Mouse (Mus musculus) ovary, postnatal 14 days (tissue): ENCODE data around the gene Hist1h4d.
"Not testable (repeated sequence)": the region's sequence is repeated elsewhere in the genome, so short reads cannot be mapped to it uniquely, and the experiment has no call there.

Experiments
- DNase-seq: peaks from one replicate; pipeline ENCODE4 v3.0.0; 2022; ENCODE audit warnings: low spot score

The Hist1h4d gene

DNA sequence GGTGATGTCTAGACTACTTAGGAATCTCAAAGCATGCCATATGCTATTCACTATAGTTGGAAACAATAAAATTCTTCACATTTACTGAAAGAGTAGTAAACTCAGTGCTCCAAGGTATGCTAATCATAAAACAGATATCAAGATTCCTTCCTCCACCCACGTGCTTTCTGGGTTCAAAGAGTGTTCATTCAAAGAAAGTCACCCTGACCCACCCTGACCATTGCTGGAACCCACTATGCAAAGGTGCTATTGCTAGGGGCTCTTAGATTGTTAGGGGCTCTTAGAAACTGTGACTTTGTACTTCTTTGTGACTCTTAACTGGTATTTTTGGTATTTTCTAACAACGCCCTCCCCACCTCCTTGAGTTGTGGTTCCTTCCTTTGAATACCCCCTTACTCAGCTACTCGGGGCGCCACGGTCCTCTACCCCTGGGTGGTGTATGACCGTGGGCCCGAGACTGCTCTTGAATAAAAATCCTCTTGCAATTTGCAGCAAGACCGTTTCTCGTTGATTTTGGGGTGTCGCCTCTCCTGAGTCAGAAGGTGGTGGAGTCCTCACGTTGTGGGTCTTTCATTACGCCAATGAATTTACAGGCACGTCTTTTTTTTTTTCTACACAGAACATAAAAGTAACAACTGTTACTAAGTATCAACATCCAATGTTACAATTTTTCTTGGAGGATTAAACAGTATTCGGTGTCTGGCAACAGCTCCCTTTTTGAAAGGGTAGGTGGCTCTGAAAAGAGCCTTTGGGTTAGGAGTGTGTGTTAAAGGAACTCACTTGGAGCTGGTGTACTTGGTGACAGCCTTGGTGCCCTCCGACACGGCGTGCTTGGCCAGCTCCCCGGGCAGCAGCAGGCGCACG is 8.1 kb upstream of the Hist1h4d start:
- DNase-seq = not testable (repeated sequence)

DNA sequence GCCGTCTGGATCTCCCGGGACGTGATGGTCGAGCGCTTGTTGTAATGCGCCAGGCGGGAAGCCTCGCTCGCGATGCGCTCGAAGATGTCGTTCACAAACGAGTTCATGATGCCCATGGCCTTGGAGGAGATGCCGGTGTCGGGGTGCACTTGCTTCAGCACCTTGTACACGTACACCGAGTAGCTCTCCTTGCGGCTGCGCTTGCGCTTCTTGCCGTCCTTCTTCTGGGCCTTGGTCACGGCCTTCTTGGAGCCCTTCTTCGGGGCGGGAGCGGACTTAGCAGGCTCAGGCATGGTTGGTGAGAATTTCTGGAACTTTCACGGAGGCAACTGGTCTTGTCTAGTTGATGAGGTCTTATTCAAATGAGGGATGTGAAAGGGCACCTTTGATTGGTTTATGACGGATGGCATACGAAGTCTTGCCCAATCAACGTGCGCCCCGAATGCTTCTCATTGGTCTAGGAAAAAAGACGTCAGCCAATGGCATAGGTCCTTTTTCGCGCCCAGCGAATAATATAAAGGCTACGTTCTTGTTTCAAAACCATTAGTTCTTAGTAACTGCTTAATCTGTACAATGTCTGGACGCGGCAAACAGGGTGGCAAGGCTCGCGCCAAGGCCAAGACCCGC is 7.4 kb upstream of the Hist1h4d start, which contains the start of the genes Hist1h2bf and Hist1h2ad:
Hist1h2bf (minus strand) TSS at position 299 of the 627 bp plus-strand sequence.
Hist1h2ad (plus strand) TSS at position 484 of the 627 bp plus-strand sequence.
- DNase-seq = peak; percentile 72

DNA sequence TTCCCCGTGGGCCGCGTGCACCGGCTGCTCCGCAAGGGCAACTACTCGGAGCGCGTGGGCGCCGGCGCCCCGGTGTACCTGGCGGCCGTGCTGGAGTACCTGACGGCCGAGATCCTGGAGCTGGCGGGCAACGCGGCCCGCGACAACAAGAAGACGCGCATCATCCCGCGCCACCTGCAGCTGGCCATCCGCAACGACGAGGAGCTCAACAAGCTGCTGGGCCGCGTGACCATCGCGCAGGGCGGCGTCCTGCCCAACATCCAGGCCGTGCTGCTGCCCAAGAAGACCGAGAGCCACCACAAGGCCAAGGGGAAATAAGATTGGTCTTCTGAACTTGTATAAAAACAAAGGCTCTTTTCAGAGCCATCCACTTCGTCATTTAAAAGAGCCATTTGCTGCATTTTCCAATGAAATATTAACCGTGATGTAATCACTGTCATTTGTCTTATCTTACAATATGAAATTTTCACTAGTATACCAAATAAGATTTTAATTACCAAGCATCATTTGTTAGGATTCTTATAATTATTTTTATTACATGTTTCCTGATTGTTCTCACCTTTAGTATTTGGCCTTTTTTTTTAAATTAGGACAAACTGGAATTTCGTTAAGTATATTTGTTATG is 6.7 kb upstream of the Hist1h4d start:
- not testable (repeated sequence) for DNase-seq

DNA sequence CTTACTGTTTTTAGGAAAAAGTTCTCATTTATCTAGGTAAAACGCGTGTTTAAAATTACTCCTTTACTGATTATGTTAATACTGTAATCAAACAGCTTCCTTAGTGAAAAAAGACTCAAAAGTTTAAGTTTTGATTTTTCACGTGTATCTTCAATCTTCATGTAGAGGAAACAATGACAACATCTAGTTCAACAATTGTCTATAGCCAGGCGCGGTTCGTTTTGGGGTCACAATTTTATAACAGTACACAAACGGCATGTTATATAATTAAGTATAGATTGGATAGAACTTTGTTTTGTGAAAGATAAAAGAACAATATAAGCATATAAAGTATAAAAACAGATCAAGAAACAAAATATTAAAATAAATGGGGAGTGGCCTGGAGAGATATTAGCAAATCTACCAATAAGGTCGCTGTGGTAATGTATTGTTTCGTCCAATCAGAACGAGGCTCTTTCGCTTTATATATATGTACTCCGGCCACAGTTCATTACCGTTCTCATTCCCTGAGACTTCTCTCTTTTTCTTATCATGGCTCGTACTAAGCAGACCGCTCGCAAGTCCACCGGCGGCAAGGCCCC is 6.0 kb upstream of the Hist1h4d start, which contains the start of gene Hist1h3d:
Hist1h3d (plus strand) TSS at position 493 of the 581 bp plus-strand sequence.
- DNase-seq = no peak

DNA sequence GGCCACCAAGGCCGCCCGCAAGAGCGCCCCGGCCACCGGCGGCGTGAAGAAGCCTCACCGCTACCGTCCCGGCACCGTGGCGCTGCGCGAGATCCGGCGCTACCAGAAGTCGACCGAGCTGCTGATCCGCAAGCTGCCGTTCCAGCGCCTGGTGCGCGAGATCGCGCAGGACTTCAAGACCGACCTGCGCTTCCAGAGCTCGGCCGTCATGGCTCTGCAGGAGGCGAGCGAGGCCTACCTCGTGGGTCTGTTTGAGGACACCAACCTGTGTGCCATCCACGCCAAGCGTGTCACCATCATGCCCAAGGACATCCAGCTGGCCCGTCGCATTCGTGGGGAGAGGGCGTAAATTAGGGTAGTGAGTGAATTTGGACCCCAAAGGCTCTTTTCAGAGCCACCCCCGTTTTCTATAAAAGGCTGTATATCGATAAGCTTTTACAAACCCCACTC is 5.5 kb upstream of the Hist1h4d start:
- DNase-seq = not testable (repeated sequence)

DNA sequence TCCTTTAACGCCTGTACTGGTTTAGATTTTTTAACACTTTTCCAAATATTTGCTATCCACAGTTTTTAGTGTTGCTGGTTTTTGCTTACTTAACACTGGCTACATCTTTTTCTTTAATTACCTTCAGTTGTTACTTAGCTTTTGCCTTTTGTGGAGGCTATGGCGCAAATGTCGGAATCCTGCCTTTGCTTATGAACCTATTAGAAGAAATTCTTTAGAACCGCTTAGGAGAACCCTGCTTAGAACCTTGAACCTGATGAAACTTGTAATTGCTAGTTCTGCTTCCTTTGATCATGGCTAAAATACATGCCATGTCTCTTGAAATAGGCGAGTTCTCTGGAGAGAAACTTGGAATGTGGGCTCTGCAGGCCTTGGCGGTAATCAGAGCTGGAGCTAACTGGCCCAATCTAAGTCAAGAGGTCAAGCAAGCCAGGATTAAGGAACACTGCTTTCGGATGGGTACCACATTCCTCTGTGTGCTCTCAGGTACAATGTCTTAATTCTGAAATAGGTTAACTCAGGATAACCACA is 5.0 kb upstream of the Hist1h4d start:
- no peak for DNase-seq

DNA sequence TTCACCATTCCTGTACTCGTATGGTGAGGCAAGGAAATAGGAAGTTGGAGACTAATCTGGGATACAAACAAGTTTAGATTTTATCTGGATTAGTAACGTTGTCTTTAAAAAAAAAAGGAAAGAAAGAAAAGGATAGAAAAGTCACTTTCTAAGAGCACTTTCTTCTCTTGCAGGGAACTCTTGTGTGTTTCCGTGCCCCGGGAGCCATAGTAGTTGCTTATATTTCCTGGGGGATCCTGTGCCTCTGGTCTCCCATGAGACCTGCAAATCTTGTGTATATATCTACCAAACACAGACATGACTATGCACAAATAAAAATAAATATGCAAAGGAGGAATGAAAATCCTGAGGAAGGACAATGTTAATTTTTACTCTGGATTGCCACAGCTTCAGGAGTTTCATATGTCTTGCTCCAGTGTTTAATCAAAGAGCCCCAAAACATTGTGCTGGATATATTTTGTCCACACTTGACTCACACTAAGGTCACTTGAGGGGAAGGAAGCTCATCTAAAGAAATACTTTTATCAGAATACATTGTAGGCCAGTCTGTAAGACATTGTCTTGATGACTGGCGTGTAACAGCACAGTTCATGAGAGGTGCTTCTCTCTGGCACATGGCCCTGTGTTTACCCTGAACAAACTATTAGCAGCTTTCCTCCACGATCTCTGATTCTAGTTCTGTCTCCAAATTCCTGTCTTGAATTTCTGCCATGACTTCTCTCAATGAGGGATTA is 4.3 kb upstream of the Hist1h4d start:
- DNase-seq = no peak

DNA sequence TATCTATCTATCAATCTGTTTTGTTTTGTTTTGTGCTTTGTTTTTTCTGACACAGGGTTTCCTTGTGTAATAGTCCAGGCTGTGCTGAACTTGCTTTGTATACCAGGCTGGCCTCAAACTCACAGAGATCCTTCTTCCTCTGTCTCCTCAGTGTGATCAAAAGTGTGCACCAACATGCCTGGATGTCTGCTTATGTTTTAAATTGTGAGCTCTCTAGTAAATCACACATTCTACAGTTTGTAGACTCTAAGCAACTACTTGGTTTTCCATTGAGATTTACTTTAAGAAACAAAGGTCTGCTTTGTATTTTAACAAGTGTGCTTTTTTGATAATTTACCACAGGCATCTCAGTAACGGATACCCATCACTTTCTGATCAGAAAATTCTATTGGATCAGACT is 3.6 kb upstream of the Hist1h4d start:
- DNase-seq = no peak

DNA sequence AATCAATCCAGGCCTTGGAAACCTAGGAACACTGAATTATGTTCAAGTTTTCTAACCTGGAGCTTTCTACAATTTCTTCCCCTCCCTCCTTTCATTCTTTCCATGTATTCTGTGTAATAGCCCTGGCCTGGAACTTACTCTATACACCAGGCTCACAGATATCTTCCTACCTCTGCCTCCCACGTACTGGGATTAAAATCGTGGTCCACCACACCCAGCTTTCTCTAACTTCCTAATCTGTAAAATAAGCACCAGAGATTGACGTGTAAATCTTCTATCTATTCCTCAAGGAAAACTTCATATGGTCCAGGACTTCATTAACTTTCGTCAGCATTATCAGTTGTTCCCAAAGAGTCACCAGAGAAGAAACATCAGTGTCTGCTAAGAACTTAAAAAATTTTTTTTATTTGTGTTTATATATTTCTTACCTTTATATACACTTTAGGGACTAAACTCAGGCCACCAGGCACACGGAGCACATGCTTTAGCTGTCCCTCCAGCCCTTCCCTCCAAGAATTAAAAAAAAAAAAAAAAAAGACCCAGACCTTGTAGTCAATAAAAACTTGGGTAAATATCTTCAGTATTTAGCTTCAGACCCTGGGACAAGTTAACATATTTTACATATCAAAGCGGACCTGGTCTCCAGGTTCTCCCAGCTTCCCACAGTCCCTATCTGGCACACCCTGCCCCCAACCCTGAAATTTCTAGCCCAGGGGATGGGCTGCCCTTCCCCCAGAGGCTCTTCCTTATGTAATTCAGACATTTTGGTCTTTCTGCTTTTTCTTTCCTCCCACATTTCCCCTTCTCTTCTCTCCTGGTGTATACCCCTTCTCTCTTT is 1.0 kb downstream of the Hist1h4d start:
- DNase-seq = no peak

DNA sequence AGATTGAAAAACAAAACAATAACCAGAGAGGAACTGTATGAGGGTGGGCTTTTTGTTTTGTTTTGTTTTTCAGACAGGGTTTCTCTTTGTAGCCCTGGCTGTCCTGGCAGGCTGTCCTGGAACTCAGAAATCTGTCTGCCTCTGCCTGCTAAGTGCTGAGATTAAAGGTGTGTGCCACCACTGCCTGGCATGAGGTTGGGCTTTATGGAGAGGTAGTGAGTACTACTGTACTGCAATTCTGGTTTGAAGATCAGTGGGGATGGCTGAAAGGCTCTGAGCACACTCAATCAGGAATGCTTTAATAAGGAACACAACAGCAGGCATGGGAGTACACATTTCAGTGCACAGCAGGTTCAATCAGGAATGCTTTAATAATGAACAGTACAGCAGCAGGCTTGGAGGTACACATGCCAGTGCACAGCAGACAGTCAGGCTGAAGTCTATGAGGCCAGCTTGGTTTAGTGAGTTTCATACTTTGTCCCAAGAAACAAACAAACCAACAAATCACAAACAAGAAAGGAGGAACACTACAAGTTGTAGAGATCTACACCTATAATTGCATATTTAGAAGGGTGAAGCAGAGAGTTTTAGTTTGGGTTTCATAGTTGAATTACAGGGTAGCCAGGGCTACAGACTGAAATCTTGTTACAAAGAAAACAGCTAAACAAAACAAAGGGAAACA is 2.1 kb downstream of the Hist1h4d start:
- no peak for DNase-seq

DNA sequence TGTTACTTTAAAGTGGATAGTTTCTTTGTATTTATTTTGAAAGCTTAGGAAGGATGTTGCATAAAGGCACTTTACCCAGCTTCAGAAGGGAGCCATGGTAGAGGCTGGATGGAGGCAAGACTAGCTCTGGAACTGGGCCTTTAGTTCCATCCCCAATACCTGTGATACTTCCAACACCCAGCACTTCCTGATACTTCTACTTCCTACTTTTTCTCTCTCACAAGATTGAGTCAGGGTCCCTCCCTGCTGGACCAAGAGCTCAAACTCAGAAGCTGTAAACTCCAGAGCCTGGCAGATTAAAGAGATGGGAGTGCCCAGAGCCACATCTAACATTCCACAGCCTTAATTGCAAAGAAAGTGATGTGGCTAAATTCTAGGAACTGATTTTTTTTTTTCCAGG is 2.9 kb downstream of the Hist1h4d start:
- DNase-seq = no peak

DNA sequence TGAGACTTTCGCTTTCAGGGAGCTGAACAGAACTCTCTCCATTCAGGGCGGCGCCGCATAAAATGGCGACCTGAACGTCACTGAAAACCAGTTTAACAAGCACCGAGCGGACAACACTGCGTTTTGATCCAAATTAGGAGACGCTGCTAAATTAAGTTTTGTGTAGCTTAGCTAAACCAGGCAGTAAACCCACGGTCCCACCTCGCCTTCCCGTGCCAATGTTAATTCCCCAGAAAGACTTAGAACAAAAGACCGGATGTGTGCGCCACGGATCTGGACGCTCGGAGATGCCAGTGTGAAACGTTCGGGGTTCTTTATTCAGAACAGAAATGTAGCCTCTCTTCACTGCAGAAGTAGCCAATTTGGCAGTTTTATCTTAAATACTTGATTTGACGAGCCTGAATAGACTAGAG is 3.6 kb downstream of the Hist1h4d start:
- peak; percentile 58 for DNase-seq

DNA sequence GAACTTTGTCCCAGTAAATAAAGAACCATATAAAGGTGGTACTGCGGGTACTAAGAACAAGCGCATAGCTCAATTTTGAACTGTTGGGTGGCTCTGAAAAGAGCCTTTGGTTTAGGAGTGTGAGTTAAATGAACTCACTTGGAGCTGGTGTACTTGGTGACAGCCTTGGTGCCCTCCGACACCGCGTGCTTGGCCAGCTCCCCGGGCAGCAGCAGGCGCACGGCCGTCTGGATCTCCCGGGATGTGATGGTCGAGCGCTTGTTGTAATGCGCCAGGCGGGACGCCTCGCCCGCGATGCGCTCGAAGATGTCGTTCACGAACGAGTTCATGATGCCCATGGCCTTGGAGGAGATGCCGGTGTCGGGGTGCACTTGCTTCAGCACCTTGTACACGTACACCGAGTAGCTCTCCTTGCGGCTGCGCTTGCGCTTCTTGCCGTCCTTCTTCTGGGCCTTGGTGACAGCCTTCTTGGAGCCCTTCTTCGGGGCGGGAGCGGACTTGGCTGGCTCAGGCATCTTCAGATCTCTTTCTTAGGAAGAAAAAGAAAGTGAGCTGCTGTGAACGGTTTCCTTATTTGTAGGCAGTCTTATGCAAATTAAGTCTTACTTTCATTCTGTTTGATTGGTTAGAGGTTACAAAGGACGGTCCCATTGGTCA is 4.2 kb downstream of the Hist1h4d start:
- DNase-seq = peak; percentile 51

DNA sequence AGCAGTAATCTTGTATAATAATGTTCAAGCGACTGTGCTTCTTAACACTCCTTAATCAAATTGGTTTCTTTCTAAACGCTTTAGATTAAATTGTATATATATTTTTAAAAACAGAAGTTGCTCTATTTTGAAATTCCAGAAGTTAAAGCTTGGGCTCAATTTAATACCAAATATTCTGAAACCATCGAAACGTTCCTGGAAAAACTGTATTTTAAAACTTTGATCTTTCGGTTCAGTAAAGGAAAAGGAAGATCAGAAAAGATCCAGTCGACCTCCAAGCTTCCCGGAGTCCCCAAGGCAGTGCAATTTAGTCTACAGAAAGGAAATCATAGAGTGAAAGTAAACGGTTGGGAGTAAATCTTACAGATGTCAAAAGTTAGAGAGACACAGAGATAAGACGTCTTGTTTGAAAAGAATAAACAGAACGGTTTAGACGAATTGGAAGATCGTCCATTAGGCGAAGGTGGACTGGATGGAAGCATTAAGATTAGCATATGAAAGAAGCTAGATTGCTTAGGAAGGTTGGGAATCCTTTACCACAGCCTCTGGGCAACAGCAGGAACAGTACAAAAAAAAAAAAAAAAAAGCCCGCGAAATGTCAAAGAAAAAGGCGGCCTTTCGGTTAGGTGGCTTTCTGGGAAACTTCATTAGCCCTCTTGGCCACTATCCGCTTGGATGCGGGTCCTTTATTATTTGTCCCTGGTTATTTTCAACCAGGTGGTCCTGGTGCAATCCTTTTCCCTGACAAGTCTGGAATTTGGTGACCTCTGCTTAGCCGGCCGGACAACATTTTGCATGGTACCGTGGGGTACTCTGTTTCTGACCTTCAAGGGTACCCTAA is 4.9 kb downstream of the Hist1h4d start:
- DNase-seq = no peak

DNA sequence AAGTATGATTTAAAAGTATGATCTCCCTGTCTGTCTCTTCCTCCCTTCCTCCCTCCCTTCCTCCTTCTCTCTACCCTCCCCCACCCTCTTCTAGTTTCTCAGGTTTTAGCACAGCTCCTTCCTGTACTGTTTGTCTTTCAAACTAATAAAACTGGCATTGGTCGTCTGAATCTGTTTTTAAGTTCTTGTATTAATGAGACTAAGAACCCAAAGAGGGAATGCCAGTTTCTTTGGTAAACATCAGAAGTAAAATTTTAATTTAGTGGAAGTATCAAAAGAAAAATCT is 5.5 kb downstream of the Hist1h4d start:
- DNase-seq = no peak

DNA sequence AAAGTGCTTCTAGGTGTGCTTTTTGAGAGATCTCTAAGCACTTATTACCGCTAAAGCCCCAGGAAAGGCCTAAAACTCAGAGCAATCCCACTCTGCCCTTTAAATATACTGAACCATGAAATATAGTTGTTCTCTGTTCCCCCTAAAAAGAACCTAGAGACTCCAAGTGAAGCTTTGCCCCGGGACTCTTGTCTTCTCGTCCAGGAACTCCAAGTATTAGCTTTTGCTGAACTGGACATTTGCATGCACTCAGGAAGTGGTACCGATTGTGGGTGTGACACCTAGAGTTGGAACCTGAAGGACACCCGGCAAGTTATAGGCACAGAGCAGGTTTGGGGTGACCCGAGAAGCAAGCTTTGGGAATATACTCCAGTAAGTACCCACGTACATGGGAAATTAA is 9.8 kb downstream of the Hist1h4d start:
- no peak for DNase-seq

DNA sequence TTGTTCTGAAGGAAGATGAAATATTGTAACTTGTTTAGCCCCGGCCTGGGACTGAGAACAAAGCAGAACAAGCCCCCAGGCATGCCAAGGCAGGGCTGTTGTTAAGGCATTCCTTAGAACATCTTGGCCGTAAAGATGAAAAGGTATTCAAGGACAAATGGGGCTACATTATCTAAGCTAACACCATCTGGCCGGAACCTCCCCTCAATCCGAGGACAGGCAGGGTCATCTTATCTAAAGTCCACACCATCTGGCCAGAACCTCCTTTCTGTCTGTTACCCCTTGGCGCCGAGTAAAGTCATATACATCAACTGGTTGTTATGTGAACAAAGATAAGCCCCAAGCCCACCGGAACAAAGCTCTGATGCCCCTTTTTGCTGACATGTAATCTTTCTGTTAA is 10.5 kb downstream of the Hist1h4d start:
- not testable (repeated sequence) for DNase-seq

DNA sequence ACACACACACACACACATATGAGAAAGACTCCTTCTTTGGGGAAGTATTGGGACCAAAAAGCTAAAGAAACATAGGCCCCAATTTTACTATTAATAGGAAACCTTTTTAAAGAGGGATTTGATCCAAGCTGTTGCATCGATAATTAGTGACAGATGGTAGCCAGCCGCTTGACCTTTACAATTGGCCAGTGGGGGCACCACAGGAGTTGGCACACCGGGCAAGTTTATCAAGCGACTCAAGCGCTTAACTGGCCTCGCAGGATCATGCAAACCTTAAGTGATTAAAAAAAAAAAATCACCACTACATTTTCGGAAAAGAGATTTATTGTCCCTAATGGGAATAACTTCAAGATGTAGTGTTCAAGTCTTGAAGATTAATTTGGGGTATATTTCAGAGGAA is 11.2 kb downstream of the Hist1h4d start:
- DNase-seq = no peak
